Mouse (Mus musculus): ENCODE measurements at regions not wholly inside any gene's neighbourhood (a gene's known extent, or its start where the extent isn't known, plus 50 kb on each side); places are given as distances from the start of the nearest gene placed in this dataset.
"Not testable (repeated sequence)": the region's sequence is repeated elsewhere in the genome, so short reads cannot be mapped to it uniquely, and the experiment has no call there.

DNA sequence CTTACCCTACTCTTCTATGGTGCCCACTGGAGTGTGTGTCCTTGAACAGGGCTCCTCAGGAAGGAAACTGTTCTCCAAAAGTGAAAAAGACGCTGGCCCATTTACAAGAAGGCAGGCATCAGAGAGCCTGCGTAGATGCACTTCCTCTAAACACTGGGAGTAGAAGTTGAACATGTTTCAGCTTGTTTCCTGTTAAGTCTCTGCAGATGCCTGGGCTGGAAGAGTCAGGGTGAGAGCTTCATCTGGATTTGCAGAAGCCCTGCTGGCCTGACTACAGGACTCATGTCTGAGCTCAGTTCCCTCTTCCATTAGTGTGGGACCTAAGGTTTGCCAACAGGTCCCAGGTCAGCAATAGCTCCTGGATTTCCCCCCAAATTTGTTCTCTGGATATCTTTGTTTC lies 54.7 kb upstream of the Nlrp1b start:
- no peaks in the 10 kb centered on the region for H3K27me3 ChIP-seq (replicated peaks; ENCODE audit: control insufficient read depth, insufficient read depth, low read length)

DNA sequence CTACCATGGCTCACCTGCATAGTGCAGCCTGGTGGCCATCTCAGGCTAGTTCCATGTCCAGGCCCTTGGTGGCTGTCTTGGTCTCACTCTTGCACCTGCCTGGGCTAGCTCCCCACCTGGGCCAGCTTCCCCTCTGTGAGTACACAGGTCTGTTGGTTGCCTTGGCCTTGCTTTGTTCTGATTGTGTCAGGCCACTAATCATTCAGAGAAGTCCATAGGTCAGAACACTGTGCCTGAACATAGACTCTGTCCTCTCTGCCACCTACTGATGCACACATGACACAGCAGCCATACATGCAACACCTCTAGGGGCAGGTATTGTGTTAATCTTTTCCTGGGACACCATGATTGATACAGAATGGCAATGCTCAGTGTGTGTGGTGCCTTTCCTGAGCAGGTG lies 57.7 kb upstream of the Nlrp1b start:
- not testable (repeated sequence) for H3K36me3 ChIP-seq (ENCODE audit: control insufficient read depth, insufficient read depth, low read length); H3K27ac ChIP-seq (ENCODE audit: low read depth); DNase-seq (ENCODE audit: low spot score); H3K4me2 ChIP-seq (ENCODE audit: low read length); H3K4me1 ChIP-seq (replicated peaks; ENCODE audit: control insufficient read depth, insufficient read depth, low read length); ATAC-seq (replicated peaks; ENCODE audit: low FRiP score, low TSS enrichment, low read depth); H3K9ac ChIP-seq (ENCODE audit: low read length); H3K27me3 ChIP-seq (replicated peaks; ENCODE audit: control insufficient read depth, insufficient read depth, low read length); H3K9me3 ChIP-seq (ENCODE audit: control insufficient read depth, low read length); H3K4me3 ChIP-seq (ENCODE audit: low read depth, low read length)

More for the DNA sequence above, 54.7 kb upstream of the Nlrp1b start:
- no peak overlapping the region for H3K27ac ChIP-seq (ENCODE audit: low read depth)
- WGBS, result 75% methylated on average over 2 of the region's 2 CpGs
- no peaks in the 10 kb centered on the region for H3K36me3 ChIP-seq (ENCODE audit: control insufficient read depth, insufficient read depth, low read length)
- no peak overlapping the region for H3K4me3 ChIP-seq (ENCODE audit: low read depth, low read length)
- H3K9me3 ChIP-seq (ENCODE audit: control insufficient read depth, low read length), result no peaks in the 10 kb centered on the region
- H3K9ac ChIP-seq (ENCODE audit: low read length), result no peak overlapping the region
- ATAC-seq (replicated peaks; ENCODE audit: low FRiP score, low TSS enrichment, low read depth) (no peak), DNase-seq (ENCODE audit: low spot score) (no peak)
- H3K4me2 ChIP-seq (ENCODE audit: low read length), result no peak overlapping the region
- H3K4me1 ChIP-seq (replicated peaks; ENCODE audit: control insufficient read depth, insufficient read depth, low read length), result no peaks in the 10 kb centered on the region

DNA sequence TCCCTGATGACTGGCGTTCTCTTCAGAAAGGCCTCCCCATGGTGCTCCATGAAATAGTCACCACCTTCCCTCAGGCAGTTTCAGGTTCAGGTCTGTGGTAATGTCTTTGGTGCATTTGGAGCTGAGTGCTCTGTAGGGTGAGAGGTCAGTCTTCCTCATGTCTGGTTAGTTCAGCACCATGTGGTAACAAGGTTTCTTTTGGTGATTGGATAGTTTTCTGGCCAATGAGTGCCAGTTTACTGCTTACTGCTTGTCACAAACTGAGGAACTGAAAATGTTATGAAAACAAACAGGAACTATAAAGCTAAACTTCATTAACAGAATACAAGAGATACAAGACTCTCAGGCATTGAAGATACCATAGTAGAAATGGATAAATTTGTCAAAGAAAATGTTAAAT lies 59.0 kb upstream of the Nlrp1b start:
- H3K27me3 ChIP-seq (replicated peaks; ENCODE audit: control insufficient read depth, insufficient read depth, low read length), result no peaks in the 10 kb centered on the region
- H3K4me3 ChIP-seq (ENCODE audit: low read depth, low read length), result no peak overlapping the region
- no peak for ATAC-seq (replicated peaks; ENCODE audit: low FRiP score, low TSS enrichment, low read depth)
- no peak overlapping the region for H3K9ac ChIP-seq (ENCODE audit: low read length)
- H3K36me3 ChIP-seq (ENCODE audit: control insufficient read depth, insufficient read depth, low read length), result no peaks in the 10 kb centered on the region
- no peak for DNase-seq (ENCODE audit: low spot score)
- no peaks in the 10 kb centered on the region for H3K4me1 ChIP-seq (replicated peaks; ENCODE audit: control insufficient read depth, insufficient read depth, low read length)
- H3K27ac ChIP-seq (ENCODE audit: low read depth), result no peak overlapping the region
- no peak overlapping the region for H3K4me2 ChIP-seq (ENCODE audit: low read length)
- WGBS, result 88% methylated on average over 1 of the region's 1 CpGs
- no peaks in the 10 kb centered on the region for H3K9me3 ChIP-seq (ENCODE audit: control insufficient read depth, low read length)

DNA sequence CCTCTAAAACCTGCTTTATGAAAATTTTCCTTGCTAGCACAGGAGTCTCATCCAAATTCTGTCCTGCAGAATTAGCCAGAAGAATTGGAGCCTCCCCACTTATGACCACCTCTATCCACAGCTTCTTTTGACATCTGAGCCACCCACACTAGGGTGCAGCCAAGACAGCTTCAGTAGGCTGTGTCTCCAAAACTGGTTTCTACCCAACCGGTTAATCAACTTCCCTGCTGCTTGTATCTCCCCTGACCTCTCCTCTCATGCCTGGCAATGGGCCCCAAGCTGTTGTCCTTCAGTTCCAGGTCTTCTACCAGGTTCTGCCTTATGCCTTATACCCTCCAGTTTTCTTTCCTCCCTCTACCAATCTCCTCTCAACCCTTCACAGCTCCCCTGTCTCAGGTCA lies 68.9 kb upstream of the Nlrp1b start:
- Histone ChIP-seq H3K4me1 (replicated peaks; ENCODE audit: control insufficient read depth, insufficient read depth, low read length) (no peaks in the 10 kb centered on the region), H3K9ac (ENCODE audit: low read length) (no peak overlapping the region), H3K4me2 (ENCODE audit: low read length) (no peak overlapping the region), H3K9me3 (ENCODE audit: control insufficient read depth, low read length) (no peaks in the 10 kb centered on the region), H3K27ac (ENCODE audit: low read depth) (no peak overlapping the region), H3K27me3 (replicated peaks; ENCODE audit: control insufficient read depth, insufficient read depth, low read length) (no peaks in the 10 kb centered on the region), H3K36me3 (ENCODE audit: control insufficient read depth, insufficient read depth, low read length) (no peaks in the 10 kb centered on the region), H3K4me3 (ENCODE audit: low read depth, low read length) (no peak overlapping the region)
- no peak for ATAC-seq (replicated peaks; ENCODE audit: low FRiP score, low TSS enrichment, low read depth)
- WGBS, result 85% methylated on average over 1 of the region's 1 CpGs
- DNase-seq (ENCODE audit: low spot score), result no peak

DNA sequence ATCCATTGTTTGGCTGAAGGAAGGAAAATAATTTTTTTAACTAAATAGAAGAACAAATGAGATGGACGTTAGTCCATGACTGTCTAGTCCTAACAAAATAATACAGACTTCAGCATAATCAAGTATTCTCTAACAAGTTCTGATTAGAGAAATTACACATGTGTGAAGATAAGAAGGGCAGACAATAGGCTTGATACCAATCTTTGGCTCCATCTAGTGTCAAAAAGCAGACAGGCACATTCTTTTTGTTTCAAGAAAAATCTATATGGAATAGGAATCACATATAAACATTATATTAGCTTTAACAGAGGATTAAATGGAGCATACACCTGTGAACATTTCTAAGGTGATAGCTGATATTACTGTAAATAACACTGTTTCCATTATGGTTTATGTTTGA lies 92.9 kb upstream of the Nlrp1b start:
- DNase-seq (ENCODE audit: low spot score) (no peak), ATAC-seq (replicated peaks; ENCODE audit: low FRiP score, low TSS enrichment, low read depth) (no peak)
- Histone ChIP-seq H3K27me3 (replicated peaks; ENCODE audit: control insufficient read depth, insufficient read depth, low read length) (no peaks in the 10 kb centered on the region), H3K36me3 (ENCODE audit: control insufficient read depth, insufficient read depth, low read length) (no peaks in the 10 kb centered on the region), H3K27ac (ENCODE audit: low read depth) (no peak overlapping the region), H3K4me3 (ENCODE audit: low read depth, low read length) (no peak overlapping the region), H3K4me2 (ENCODE audit: low read length) (no peak overlapping the region), H3K9me3 (ENCODE audit: control insufficient read depth, low read length) (no peaks in the 10 kb centered on the region), H3K4me1 (replicated peaks; ENCODE audit: control insufficient read depth, insufficient read depth, low read length) (no peaks in the 10 kb centered on the region), H3K9ac (ENCODE audit: low read length) (no peak overlapping the region)
- WGBS, result 27% methylated on average over 1 of the region's 1 CpGs

DNA sequence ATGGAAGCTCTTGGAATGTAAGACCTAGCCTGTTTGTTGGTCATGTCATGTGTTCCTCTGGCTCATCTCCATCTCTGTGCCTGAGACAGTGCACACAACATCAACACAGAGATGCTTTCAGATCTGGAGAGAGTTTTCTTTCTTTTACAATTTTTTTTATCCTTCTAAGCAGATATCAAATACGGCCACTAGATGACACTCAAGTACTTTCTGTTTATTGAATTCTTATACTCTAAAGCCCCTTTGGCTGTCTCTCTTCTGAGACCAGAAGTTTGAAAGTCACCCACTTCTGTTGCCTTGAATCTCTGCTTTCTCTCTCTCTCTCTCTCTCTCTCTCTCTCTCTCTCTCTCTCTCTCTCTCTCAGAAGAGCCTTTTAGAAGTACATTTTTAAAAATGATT lies 106.9 kb upstream of the Nlrp1b start:
- Histone ChIP-seq H3K4me3 (ENCODE audit: low read depth, low read length) (no peak overlapping the region), H3K9ac (ENCODE audit: low read length) (no peak overlapping the region), H3K9me3 (ENCODE audit: control insufficient read depth, low read length) (no peaks in the 10 kb centered on the region), H3K36me3 (ENCODE audit: control insufficient read depth, insufficient read depth, low read length) (no peaks in the 10 kb centered on the region), H3K27ac (ENCODE audit: low read depth) (no peak overlapping the region), H3K4me2 (ENCODE audit: low read length) (no peak overlapping the region), H3K4me1 (replicated peaks; ENCODE audit: control insufficient read depth, insufficient read depth, low read length) (no peaks in the 10 kb centered on the region), H3K27me3 (replicated peaks; ENCODE audit: control insufficient read depth, insufficient read depth, low read length) (no peaks in the 10 kb centered on the region)
- no peak for DNase-seq (ENCODE audit: low spot score)
- 18% methylated on average over 1 of the region's 1 CpGs for WGBS
- ATAC-seq (replicated peaks; ENCODE audit: low FRiP score, low TSS enrichment, low read depth), result no peak

DNA sequence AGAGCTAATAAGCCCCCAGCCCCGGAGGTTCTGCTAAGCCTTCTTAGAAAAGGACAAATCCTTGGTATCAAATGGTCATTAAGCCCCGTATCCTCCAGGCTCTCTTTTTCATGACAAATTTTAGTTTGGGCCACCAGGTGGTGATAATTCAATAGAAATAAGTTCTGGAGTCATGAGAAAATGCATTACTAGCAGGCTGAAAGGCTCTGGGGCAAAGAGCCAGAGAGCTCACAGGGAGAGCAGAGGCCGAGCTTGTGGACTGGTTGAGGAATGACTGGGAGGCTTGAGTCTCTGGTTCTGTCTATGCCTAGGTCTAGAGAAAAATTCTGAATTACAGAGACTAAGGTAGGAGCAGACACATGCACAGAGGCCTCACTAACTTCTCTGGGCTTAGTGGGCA lies 115.5 kb upstream of the Nlrp1b start:
- no peaks in the 10 kb centered on the region for H3K36me3 ChIP-seq (ENCODE audit: control insufficient read depth, insufficient read depth, low read length)
- H3K27ac ChIP-seq (ENCODE audit: low read depth), result no peak overlapping the region
- H3K9ac ChIP-seq (ENCODE audit: low read length), result no peak overlapping the region
- H3K4me2 ChIP-seq (ENCODE audit: low read length), result no peak overlapping the region
- no peaks in the 10 kb centered on the region for H3K27me3 ChIP-seq (replicated peaks; ENCODE audit: control insufficient read depth, insufficient read depth, low read length)
- WGBS, result 57% methylated on average over 3 of the region's 3 CpGs
- DNase-seq (ENCODE audit: low spot score) (no peak), ATAC-seq (replicated peaks; ENCODE audit: low FRiP score, low TSS enrichment, low read depth) (no peak)
- H3K9me3 ChIP-seq (ENCODE audit: control insufficient read depth, low read length), result no peaks in the 10 kb centered on the region
- no peak overlapping the region for H3K4me3 ChIP-seq (ENCODE audit: low read depth, low read length)
- no peaks in the 10 kb centered on the region for H3K4me1 ChIP-seq (replicated peaks; ENCODE audit: control insufficient read depth, insufficient read depth, low read length)

DNA sequence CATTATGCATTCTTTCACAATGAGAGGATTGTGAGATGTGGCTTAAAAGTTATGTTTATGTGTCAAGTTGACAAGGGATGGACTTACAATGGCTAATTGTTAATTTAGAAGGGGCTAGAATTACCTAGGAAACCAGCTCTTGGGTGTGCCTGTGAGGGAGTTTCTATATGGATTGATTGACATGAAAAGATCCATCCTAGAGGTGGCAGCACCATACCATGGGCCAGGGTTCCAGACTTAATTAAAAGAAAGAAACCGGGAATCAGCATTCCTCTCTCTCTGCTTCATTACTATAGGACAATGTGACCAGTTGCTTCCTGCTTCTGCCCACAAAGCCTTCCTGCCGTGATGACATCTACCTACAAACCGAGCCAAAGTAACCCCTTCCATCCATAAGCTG lies 126.6 kb upstream of the Nlrp1b start:
- no peak overlapping the region for H3K9ac ChIP-seq (ENCODE audit: low read length)
- H3K4me3 ChIP-seq (ENCODE audit: low read depth, low read length), result no peak overlapping the region
- H3K36me3 ChIP-seq (ENCODE audit: control insufficient read depth, insufficient read depth, low read length), result no peaks in the 10 kb centered on the region
- ATAC-seq (replicated peaks; ENCODE audit: low FRiP score, low TSS enrichment, low read depth) (no peak), DNase-seq (ENCODE audit: low spot score) (no peak)
- H3K27me3 ChIP-seq (replicated peaks; ENCODE audit: control insufficient read depth, insufficient read depth, low read length), result no peaks in the 10 kb centered on the region
- WGBS, result 60% methylated on average over 3 of the region's 3 CpGs
- no peaks in the 10 kb centered on the region for H3K9me3 ChIP-seq (ENCODE audit: control insufficient read depth, low read length)
- no peak overlapping the region for H3K27ac ChIP-seq (ENCODE audit: low read depth)
- no peaks in the 10 kb centered on the region for H3K4me1 ChIP-seq (replicated peaks; ENCODE audit: control insufficient read depth, insufficient read depth, low read length)
- H3K4me2 ChIP-seq (ENCODE audit: low read length), result no peak overlapping the region

DNA sequence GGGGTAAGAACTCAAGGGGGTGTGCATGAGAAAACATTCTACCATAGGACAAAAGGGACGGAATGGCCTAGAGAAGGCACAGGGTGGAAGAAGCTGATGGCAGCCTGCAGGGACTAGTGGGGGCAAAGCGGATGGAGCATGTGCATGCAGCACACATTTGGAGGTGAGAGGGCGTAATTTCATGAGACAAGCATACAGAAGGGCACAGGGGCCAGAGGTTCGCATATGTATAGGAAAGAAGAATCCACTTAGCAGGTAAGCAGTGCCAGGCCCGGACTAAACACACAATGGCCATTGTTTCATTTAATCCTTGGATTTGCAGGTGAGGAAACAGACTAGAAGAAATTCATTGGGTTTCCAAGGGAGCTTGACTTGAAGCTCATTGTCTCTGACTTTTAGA lies 130.3 kb upstream of the Nlrp1b start:
- Histone ChIP-seq H3K27me3 (replicated peaks; ENCODE audit: control insufficient read depth, insufficient read depth, low read length) (no peaks in the 10 kb centered on the region), H3K4me3 (ENCODE audit: low read depth, low read length) (no peak overlapping the region), H3K4me2 (ENCODE audit: low read length) (no peak overlapping the region), H3K9ac (ENCODE audit: low read length) (no peak overlapping the region), H3K9me3 (ENCODE audit: control insufficient read depth, low read length) (no peaks in the 10 kb centered on the region), H3K36me3 (ENCODE audit: control insufficient read depth, insufficient read depth, low read length) (no peaks in the 10 kb centered on the region), H3K4me1 (replicated peaks; ENCODE audit: control insufficient read depth, insufficient read depth, low read length) (no peaks in the 10 kb centered on the region), H3K27ac (ENCODE audit: low read depth) (no peak overlapping the region)
- no peak for ATAC-seq (replicated peaks; ENCODE audit: low FRiP score, low TSS enrichment, low read depth)
- no peak for DNase-seq (ENCODE audit: low spot score)
- 76% methylated on average over 5 of the region's 5 CpGs for WGBS

All from intestine, embryonic 14.5 days (tissue).